Mouse (Mus musculus): ENCODE data around the gene Epb41l4b. TPM values are rescaled to one million over a fixed set of nuclear protein-coding genes. Genes with fewer than 3 reads are reported as not detected.
A peak's percentile ranks its signal among the peaks of the same experiment; 100 is the strongest.

Gene Epb41l4b
- polyA plus RNA-seq, 1 experiment from 2014 or later, result 3.1 TPM

DNA sequence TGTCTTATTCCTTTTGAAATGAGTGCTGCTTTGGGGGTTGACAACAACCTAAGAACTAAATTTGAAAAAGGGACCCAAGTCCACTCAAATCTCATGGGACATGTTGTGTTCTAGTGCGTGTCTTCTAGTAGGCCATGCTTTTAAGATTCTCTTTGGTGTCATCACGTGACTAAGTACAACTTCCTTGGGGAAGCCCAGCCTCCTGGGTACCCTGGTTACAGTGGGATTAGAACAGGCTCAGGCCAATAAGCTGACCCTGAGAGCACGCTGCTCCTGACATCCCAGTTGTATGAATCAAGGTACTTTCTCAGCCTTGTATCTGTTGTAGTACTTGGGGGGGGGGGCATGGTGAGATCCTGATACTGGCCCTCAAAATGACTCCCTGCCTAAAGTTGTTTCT is 191.5 kb downstream of the Epb41l4b start:
- no peaks in the 10 kb centered on the region for H3K27me3 ChIP-seq
- WGBS, result 85% methylated on average over 3 of the region's 3 CpGs
- H3K4me1 ChIP-seq, result peaks cover 6% of the 10 kb centered on the region; the same call in 1 of the 2 replicates
- H3K4me3 ChIP-seq, result no peak overlapping the region
- no peaks in the 10 kb centered on the region for H3K36me3 ChIP-seq
- no peak overlapping the region for H3K27ac ChIP-seq
- H3K4me2 ChIP-seq, result no peak overlapping the region
- no peak for ATAC-seq (ENCODE audit: insufficient number of reproducible peaks, insufficient read depth, low FRiP score, low TSS enrichment, low read depth)
- no peaks in the 10 kb centered on the region for H3K9me3 ChIP-seq
- no peak overlapping the region for H3K9ac ChIP-seq

DNA sequence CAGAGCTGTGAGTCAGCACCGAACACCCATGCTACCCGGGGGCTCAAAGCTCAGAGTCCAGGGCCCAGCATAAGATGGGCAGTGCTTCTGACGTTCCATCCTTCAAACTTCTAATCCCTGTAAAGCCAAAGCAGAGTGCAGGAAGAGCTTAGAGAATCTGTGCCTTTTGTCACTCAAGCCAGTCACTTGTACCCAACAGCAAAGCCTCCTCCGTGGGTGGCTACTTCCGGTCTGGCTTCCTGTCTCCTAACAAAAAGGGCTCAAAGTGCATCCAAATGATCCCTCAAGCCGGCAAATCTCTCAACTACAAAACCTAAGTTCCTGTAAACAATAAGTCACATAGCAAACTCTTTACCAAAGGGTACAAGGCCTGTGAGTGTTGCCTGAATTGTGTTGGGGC is 193.7 kb downstream of the Epb41l4b start:
- no peak overlapping the region for H3K9ac ChIP-seq
- no peaks in the 10 kb centered on the region for H3K27me3 ChIP-seq
- no peaks in the 10 kb centered on the region for H3K9me3 ChIP-seq
- no peak for ATAC-seq (ENCODE audit: insufficient number of reproducible peaks, insufficient read depth, low FRiP score, low TSS enrichment, low read depth)
- H3K4me3 ChIP-seq, result no peak overlapping the region
- no peak overlapping the region for H3K4me2 ChIP-seq
- H3K36me3 ChIP-seq, result no peaks in the 10 kb centered on the region
- no peak overlapping the region for H3K27ac ChIP-seq
- WGBS, result 63% methylated on average over 6 of the region's 6 CpGs
- peaks cover 20% of the 10 kb centered on the region for H3K4me1 ChIP-seq

GRCm38 (mm10) chr4:56946641-56947640 is 196.3 kb downstream of the Epb41l4b start, which contains the start of gene Tmem245:
Gene Tmem245, minus strand, starts transcription at chr4:56947437.
- Histone ChIP-seq H3K4me2 (peak within 1 kb of the TSS; percentile 78), H3K9me3 (no peaks in the 10 kb centered on the region), H3K9ac (peak within 1 kb of the TSS; percentile 94), H3K36me3 (no peaks in the 10 kb centered on the region), H3K4me3 (peak within 1 kb of the TSS; percentile 89), H3K4me1 (peaks cover 43% of the 10 kb centered on the region), H3K27me3 (no peaks in the 10 kb centered on the region), H3K27ac (peak within 1 kb of the TSS; percentile 93)
- ATAC-seq (ENCODE audit: insufficient number of reproducible peaks, insufficient read depth, low FRiP score, low TSS enrichment, low read depth), result peak; percentile 95
- under 1% methylated on average over 107 of the region's 107 CpGs for WGBS

DNA sequence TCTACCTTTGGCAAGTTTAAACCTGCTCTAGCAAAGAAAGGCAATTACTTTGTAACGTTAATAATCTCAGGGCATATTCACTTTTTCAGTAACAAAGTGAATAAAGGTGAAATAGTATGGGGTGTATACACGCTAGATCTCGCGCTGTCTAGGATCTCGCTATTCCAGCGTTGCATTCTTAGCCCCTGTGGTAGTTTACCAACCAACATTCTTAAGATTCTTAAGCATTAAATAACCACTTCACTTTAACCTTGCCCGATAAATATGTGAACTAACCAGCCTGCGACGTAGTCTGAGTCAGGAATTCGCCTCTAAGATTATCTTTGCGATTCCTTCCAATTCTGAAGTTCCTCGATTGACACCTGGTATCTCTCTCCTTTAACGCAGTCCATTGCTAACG is 197.1 kb downstream of the Epb41l4b start:
- Histone ChIP-seq H3K4me3 (peak overlapping the region; percentile 89), H3K36me3 (no peaks in the 10 kb centered on the region), H3K27ac (peak overlapping the region; percentile 93), H3K4me2 (peak overlapping the region; percentile 78), H3K9ac (peak overlapping the region; percentile 94), H3K9me3 (no peaks in the 10 kb centered on the region), H3K4me1 (peaks cover 43% of the 10 kb centered on the region), H3K27me3 (no peaks in the 10 kb centered on the region)
- WGBS, result under 1% methylated on average over 14 of the region's 14 CpGs
- ATAC-seq (ENCODE audit: insufficient number of reproducible peaks, insufficient read depth, low FRiP score, low TSS enrichment, low read depth), result no peak

- H3K4me1 ChIP-seq, result peaks cover 50% of the 10 kb centered on the region
These were observed 199.0 kb downstream of the Epb41l4b start for GRCm38 (mm10) chr4:56944286-56944685.

GRCm38 (mm10) chr4:56943258-56943657 is 200.0 kb downstream of the Epb41l4b start:
- Histone ChIP-seq H3K9ac (no peak overlapping the region), H3K4me1 (peaks cover 50% of the 10 kb centered on the region)
- ATAC-seq (ENCODE audit: insufficient number of reproducible peaks, insufficient read depth, low FRiP score, low TSS enrichment, low read depth), result no peak

More at GRCm38 (mm10) chr4:56944286-56944685, 199.0 kb downstream of the Epb41l4b start:
- H3K36me3 ChIP-seq, result no peaks in the 10 kb centered on the region
- ATAC-seq (ENCODE audit: insufficient number of reproducible peaks, insufficient read depth, low FRiP score, low TSS enrichment, low read depth), result no peak
- peak overlapping the region; percentile 55; the same call in 1 of the 2 replicates for H3K9ac ChIP-seq
- H3K27ac ChIP-seq, result no peak overlapping the region
- H3K4me3 ChIP-seq, result no peak overlapping the region
- H3K4me2 ChIP-seq, result 0 out of 2 replicates have a peak overlapping the region, but pooled peaks have one; percentile 18
- H3K9me3 ChIP-seq, result no peaks in the 10 kb centered on the region
- WGBS, result 49% methylated on average over 4 of the region's 4 CpGs
- no peaks in the 10 kb centered on the region for H3K27me3 ChIP-seq

DNA sequence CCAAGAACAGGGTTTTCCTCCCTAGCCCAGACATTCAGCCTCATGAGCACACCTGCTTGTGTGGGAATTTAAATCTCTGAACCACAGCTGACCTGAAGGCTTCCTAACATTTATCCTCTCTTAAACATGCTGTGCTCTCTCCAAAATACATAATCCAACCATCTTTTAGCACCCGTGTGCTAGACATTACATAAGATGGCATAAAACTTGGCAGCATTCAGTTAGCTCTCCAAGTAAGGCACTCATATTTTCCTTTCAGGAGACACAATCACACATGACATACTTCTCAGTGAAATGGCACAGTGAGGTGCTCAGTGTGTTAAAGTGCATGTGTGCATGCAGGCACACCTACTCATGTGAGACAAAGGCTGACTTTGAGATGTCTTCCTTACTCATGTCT is 200.7 kb downstream of the Epb41l4b start:
- Histone ChIP-seq H3K4me1 (peaks cover 46% of the 10 kb centered on the region), H3K27me3 (no peaks in the 10 kb centered on the region), H3K27ac (no peak overlapping the region), H3K36me3 (peaks cover 4% of the 10 kb centered on the region; the same call in 1 of the 2 replicates), H3K4me2 (no peak overlapping the region), H3K9me3 (no peaks in the 10 kb centered on the region), H3K4me3 (no peak overlapping the region), H3K9ac (no peak overlapping the region)
- ATAC-seq (ENCODE audit: insufficient number of reproducible peaks, insufficient read depth, low FRiP score, low TSS enrichment, low read depth), result no peak
- 77% methylated on average over 1 of the region's 1 CpGs for WGBS

More at GRCm38 (mm10) chr4:56943258-56943657, 200.0 kb downstream of the Epb41l4b start:
- Histone ChIP-seq H3K4me2 (no peak overlapping the region), H3K4me3 (no peak overlapping the region), H3K27me3 (no peaks in the 10 kb centered on the region), H3K9me3 (no peaks in the 10 kb centered on the region), H3K36me3 (peaks cover 4% of the 10 kb centered on the region; the same call in 1 of the 2 replicates), H3K27ac (no peak overlapping the region)
- 58% methylated on average over 1 of the region's 1 CpGs for WGBS

Other genes starting within 250 kb of the Epb41l4b start
- 9.9 and 11.2 TPM in 2 replicates for gene Tmem245, start 196.0 kb downstream of the Epb41l4b start, polyA plus RNA-seq (2015; fragmentation: Nextera tagmentation; extraction: Ambion mirVana)
- 3.1 and 4.5 TPM in 2 replicates for gene Frrs1l, start 153.0 kb downstream of the Epb41l4b start, polyA plus RNA-seq (2015; fragmentation: Nextera tagmentation; extraction: Ambion mirVana)
- 4.9 TPM in 2 replicates for gene Ptpn3, start 158.4 kb upstream of the Epb41l4b start, polyA plus RNA-seq (2015; fragmentation: Nextera tagmentation; extraction: Ambion mirVana)

All from embryonic facial prominence, embryonic 13.5 days (tissue).